Mouse (Mus musculus) forebrain, embryonic 16.5 days (tissue): Measurements from ENCODE around the gene Mc1r. TPM values are rescaled to one million over a fixed set of nuclear protein-coding genes. Genes with fewer than 3 reads are reported as not detected.
A peak's percentile ranks its signal among the peaks of the same experiment; 100 is the strongest.

Experiments used
- ATAC-seq: fragments of 200-750 bp; cut with Nextera tagmentation; 2 replicates; pipeline ENCODE4 v1.8.0; 2017; ENCODE audit warnings: mild to moderate bottlenecking, moderate library complexity
- H3K27ac ChIP-seq: fragments of 300-500 bp; sonication (generic); 2 replicates; pipeline ENCODE4 v1.5.1; 2014; ENCODE audit warnings: low read length, control low read depth
- H3K27me3 ChIP-seq: fragments of 300-500 bp; sonication (generic); replicated peaks from 2 replicates; pipeline ENCODE4 v1.6.1; 2014; ENCODE audit warnings: low read length; ENCODE audit not compliant: control insufficient read depth, insufficient read depth
- H3K36me3 ChIP-seq: fragments of 300-500 bp; sonication (generic); 2 replicates; pipeline ENCODE4 v1.6.1; 2014; ENCODE audit not compliant: control insufficient read depth, insufficient read depth
- H3K4me1 ChIP-seq: fragments of 300-500 bp; sonication (generic); replicated peaks from 2 replicates; pipeline ENCODE4 v1.6.1; 2014; ENCODE audit warnings: low read length; ENCODE audit not compliant: control insufficient read depth, insufficient read depth
- H3K4me2 ChIP-seq: fragments of 300-500 bp; sonication (generic); 2 replicates; pipeline ENCODE4 v1.6.1; 2014; ENCODE audit warnings: mild to moderate bottlenecking, low read length, control low read depth
- H3K4me3 ChIP-seq: fragments of 300-500 bp; sonication (generic); replicated peaks from 2 replicates; pipeline ENCODE4 v1.5.1; 2014; ENCODE audit warnings: mild to moderate bottlenecking, low read length, control low read depth
- H3K9ac ChIP-seq: fragments of 300-500 bp; sonication (generic); replicated peaks from 2 replicates; pipeline ENCODE4 v1.6.1; 2014; ENCODE audit warnings: low read depth, low read length, control low read depth
- H3K9me3 ChIP-seq: fragments of 300-500 bp; sonication (generic); 2 replicates; pipeline ENCODE4 v1.6.1; 2016; ENCODE audit warnings: low read length; ENCODE audit not compliant: control insufficient read depth
- WGBS: fragments of 180-500 bp; shearing (Covaris S2); extraction: QIAGEN DNeasy Blood & Tissue Kit; methylation state at CpG from one replicate; pipeline ENCODE4 v1.1.7; 2014; 5-methylcytosine and 5-hydroxymethylcytosine counted together
- polyA plus RNA-seq: library from polyadenylated mRNA; unstranded; fragments of >200 nt; fragmentation: Nextera tagmentation; extraction: Ambion mirVana; gene quantifications from 2 replicates; pipeline ENCODE4 v1.2.1, GENCODE M21; 2015

Mc1r gene
- polyA plus RNA-seq, 1 experiment from 2014 or later: 0.09 TPM

GRCm38 (mm10) chr8:123387041-123387440 is 19.9 kb upstream of the Mc1r start:
- Histone ChIP-seq H3K9me3 (no peaks in the 10 kb centered on the region), H3K4me2 (no peak overlapping the region), H3K4me3 (no peak overlapping the region), H3K27ac (no peak overlapping the region), H3K27me3 (no peaks in the 10 kb centered on the region), H3K9ac (no peak overlapping the region), H3K36me3 (peaks cover 47% of the 10 kb centered on the region), H3K4me1 (no peaks in the 10 kb centered on the region)
- WGBS: 85% methylated on average over 3 of the region's 3 CpGs
- no peak for ATAC-seq

- Histone ChIP-seq H3K4me2 (no peak overlapping the region), H3K27ac (no peak overlapping the region), H3K9ac (no peak overlapping the region), H3K27me3 (no peaks in the 10 kb centered on the region), H3K36me3 (peaks cover 45% of the 10 kb centered on the region), H3K4me3 (no peak overlapping the region), H3K9me3 (no peaks in the 10 kb centered on the region), H3K4me1 (no peaks in the 10 kb centered on the region)
- no peak for ATAC-seq
- WGBS: 93% methylated on average over 8 of the region's 8 CpGs
These were observed 19.1 kb upstream of the Mc1r start for GRCm38 (mm10) chr8:123387801-123388200.

GRCm38 (mm10) chr8:123389026-123389425 is 17.9 kb upstream of the Mc1r start:
- no peak overlapping the region for H3K4me3 ChIP-seq
- no peaks in the 10 kb centered on the region for H3K4me1 ChIP-seq
- peaks cover 40% of the 10 kb centered on the region for H3K36me3 ChIP-seq
- H3K9me3 ChIP-seq: no peaks in the 10 kb centered on the region
- ATAC-seq: no peak
- H3K27ac ChIP-seq: no peak overlapping the region
- no peaks in the 10 kb centered on the region for H3K27me3 ChIP-seq
- no peak overlapping the region for H3K9ac ChIP-seq
- no peak overlapping the region for H3K4me2 ChIP-seq
- 92% methylated on average over 7 of the region's 7 CpGs for whole genome bisulfite sequencing

GRCm38 (mm10) chr8:123398308-123398707 is 8.6 kb upstream of the Mc1r start:
- Histone ChIP-seq H3K4me3 (no peak overlapping the region), H3K4me1 (no peaks in the 10 kb centered on the region), H3K27me3 (no peaks in the 10 kb centered on the region), H3K4me2 (no peak overlapping the region), H3K9me3 (no peaks in the 10 kb centered on the region), H3K9ac (no peak overlapping the region), H3K36me3 (peaks cover 57% of the 10 kb centered on the region), H3K27ac (no peak overlapping the region)
- no peak for ATAC-seq
- WGBS: 93% methylated on average over 13 of the region's 13 CpGs

GRCm38 (mm10) chr8:123401936-123402335 is 5.0 kb upstream of the Mc1r start:
- ATAC-seq: no peak
- no peaks in the 10 kb centered on the region for H3K9me3 ChIP-seq
- H3K4me3 ChIP-seq: no peak overlapping the region
- no peak overlapping the region for H3K9ac ChIP-seq
- no peak overlapping the region for H3K4me2 ChIP-seq
- H3K36me3 ChIP-seq: peaks cover 35% of the 10 kb centered on the region
- no peaks in the 10 kb centered on the region for H3K27me3 ChIP-seq
- peaks cover 4% of the 10 kb centered on the region; the same call in 1 of the 2 replicates for H3K4me1 ChIP-seq
- 93% methylated on average over 9 of the region's 9 CpGs for WGBS
- no peak overlapping the region for H3K27ac ChIP-seq

GRCm38 (mm10) chr8:123402730-123403326 is 4.1 kb upstream of the Mc1r start:
- H3K36me3 ChIP-seq: peaks cover 33% of the 10 kb centered on the region
- WGBS: 89% methylated on average over 9 of the region's 9 CpGs
- no peak for ATAC-seq
- no peak overlapping the region for H3K9ac ChIP-seq
- no peak overlapping the region for H3K27ac ChIP-seq
- no peak overlapping the region for H3K4me2 ChIP-seq
- H3K4me3 ChIP-seq: no peak overlapping the region
- H3K9me3 ChIP-seq: no peaks in the 10 kb centered on the region
- no peaks in the 10 kb centered on the region for H3K27me3 ChIP-seq
- H3K4me1 ChIP-seq: peaks cover 6% of the 10 kb centered on the region; the same call in 1 of the 2 replicates

GRCm38 (mm10) chr8:123404521-123404920 is 2.4 kb upstream of the Mc1r start:
- H3K27ac ChIP-seq: no peak overlapping the region
- H3K9ac ChIP-seq: no peak overlapping the region
- no peak for ATAC-seq
- peaks cover 18% of the 10 kb centered on the region for H3K36me3 ChIP-seq
- H3K4me1 ChIP-seq: peaks cover 16% of the 10 kb centered on the region
- 47% methylated on average over 8 of the region's 8 CpGs for WGBS
- no peaks in the 10 kb centered on the region for H3K9me3 ChIP-seq
- H3K4me2 ChIP-seq: no peak overlapping the region
- no peaks in the 10 kb centered on the region for H3K27me3 ChIP-seq
- no peak overlapping the region for H3K4me3 ChIP-seq

- no peak overlapping the region for H3K4me3 ChIP-seq
- no peak overlapping the region for H3K27ac ChIP-seq
- 96% methylated on average over 13 of the region's 13 CpGs for WGBS
- H3K9ac ChIP-seq: no peak overlapping the region
- no peaks in the 10 kb centered on the region for H3K27me3 ChIP-seq
- H3K4me1 ChIP-seq: peaks cover 23% of the 10 kb centered on the region
- peaks cover 5% of the 10 kb centered on the region; the same call in 1 of the 2 replicates for H3K36me3 ChIP-seq
- H3K4me2 ChIP-seq: no peak overlapping the region
- no peak for ATAC-seq
- no peaks in the 10 kb centered on the region for H3K9me3 ChIP-seq
These were observed 705 bp downstream of the Mc1r start for GRCm38 (mm10) chr8:123407612-123408011.

GRCm38 (mm10) chr8:123408586-123409544 is 2.0 kb downstream of the Mc1r start:
- H3K27ac ChIP-seq: peak overlapping the region; percentile 98
- H3K9ac ChIP-seq: no peak overlapping the region
- no peaks in the 10 kb centered on the region for H3K9me3 ChIP-seq
- ATAC-seq: no peak
- H3K36me3 ChIP-seq: no peaks in the 10 kb centered on the region
- H3K4me3 ChIP-seq: no peak overlapping the region; the same call in 1 of the 2 replicates
- peak overlapping the region; percentile 98; the same call in 1 of the 2 replicates for H3K4me2 ChIP-seq
- peaks cover 25% of the 10 kb centered on the region for H3K4me1 ChIP-seq
- H3K27me3 ChIP-seq: no peaks in the 10 kb centered on the region
- WGBS: 73% methylated on average over 9 of the region's 9 CpGs
